Mouse (Mus musculus) neutrophil, adult 5-6 weeks (primary cell): ENCODE results near the gene Zfp9. TPM values are rescaled to one million over a fixed set of nuclear protein-coding genes. Genes with fewer than 3 reads are reported as not detected.
A peak's percentile ranks its signal among the peaks of the same experiment; 100 is the strongest.

ENCODE experiments used
- ATAC-seq: fragments of 151-379, 151-347 bp; 2 replicates; pipeline ENCODE4 v1.8.0; 2017; ENCODE audit warnings: mild to moderate bottlenecking, moderate TSS enrichment; ENCODE audit not compliant: insufficient number of reproducible peaks, poor library complexity, low FRiP score, severe bottlenecking; ENCODE audit errors: extremely low read depth
- total RNA-seq: library from RNA; stranded (forward); fragments of 200-1000 nt; gene quantifications from 2 replicates; pipeline ENCODE4 v1.2.3, GENCODE M21; 2017

The Zfp9 gene
- total RNA-seq: not detected in 2 replicates

DNA sequence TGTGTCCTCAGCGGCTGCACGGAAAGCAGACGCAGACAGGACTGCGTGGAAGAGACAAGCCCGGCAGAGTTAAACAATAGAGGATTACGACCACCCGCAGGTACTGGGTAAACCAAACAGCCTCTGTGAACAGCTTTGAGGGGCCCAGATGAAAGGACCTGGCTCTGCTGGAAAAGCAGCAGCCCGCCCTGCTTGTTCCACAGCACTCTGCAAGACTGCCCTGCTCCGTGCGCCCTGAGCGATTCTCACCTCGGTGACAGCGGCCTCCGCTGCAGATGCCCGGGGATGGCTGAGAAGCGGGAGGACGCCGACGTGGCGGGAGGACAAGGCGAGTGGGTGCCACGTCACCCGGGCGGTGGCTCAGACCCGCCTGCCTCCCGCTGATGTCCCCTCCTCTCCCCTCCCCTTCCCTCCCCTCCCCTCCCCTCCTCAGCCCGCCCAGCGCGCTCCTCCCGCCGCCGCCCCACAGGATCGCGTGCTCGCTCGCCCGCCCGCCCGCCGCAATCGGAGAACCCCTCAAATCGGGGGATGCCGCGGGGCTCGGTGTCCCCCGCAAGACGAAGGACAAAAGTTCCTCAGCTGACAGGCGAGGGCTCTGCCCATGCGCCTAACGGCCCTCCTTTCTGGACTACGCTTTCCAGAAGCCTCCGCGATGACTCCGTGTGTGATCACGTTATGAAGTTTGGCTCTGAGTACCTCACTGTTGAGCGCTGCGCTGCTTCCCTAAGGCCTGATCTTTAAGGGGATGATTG is at the start of gene Zfp9:
Gene Zfp9, minus strand, starts transcription at position 364 of the 752 bp plus-strand sequence.
- no peak for ATAC-seq

DNA sequence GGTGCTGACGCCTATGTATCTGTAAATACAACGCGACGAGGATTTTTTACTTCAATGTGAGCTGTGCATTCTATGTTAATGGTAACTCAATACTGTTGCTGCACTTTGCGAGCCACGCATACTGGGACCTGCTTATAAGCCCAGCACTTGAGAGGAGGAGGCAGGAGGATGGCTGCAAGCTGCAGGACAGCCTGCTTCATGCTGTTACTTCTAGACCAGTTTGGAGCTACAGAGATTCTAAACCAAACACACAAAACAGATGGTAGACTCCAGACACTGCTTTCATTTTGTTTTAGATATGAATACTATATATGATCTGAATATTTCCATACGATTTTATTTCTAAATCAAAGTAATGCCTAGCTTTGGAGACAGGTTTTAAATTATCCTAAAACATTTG is 41.5 kb upstream of the Zfp9 start:
- ATAC-seq: no peak

DNA sequence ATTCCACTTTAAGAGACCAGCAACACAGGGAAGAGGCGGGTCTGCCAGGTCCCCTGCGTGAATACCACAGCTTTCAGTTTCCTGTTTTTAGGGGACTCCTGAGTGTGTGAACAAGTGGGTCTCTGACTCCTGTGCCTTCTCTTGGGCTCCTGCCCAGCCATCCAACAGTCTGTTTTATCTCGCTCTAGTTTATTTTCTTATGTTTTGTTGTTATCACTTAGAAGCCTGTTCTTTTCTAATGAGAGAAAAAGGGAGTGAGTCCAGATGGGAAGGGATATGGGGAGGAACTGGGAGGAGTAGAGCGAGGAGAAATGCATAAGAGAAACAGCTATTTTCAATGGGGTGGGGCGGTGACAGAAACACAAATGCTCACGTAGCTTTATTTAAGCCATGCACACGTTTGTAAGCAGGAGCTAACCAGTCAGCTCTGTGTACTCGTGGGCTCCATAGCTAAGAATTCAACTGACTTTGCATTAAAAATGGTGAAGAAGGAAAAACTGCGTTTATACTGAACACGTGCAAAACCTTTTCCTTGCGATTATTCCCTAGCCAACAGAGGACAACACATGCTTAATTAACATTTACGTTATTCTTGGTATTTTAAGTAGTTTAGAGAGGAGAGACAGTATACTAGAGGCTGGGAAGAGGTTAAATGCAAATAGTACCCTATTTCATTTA is 34.4 kb upstream of the Zfp9 start:
- ATAC-seq: no peak

DNA sequence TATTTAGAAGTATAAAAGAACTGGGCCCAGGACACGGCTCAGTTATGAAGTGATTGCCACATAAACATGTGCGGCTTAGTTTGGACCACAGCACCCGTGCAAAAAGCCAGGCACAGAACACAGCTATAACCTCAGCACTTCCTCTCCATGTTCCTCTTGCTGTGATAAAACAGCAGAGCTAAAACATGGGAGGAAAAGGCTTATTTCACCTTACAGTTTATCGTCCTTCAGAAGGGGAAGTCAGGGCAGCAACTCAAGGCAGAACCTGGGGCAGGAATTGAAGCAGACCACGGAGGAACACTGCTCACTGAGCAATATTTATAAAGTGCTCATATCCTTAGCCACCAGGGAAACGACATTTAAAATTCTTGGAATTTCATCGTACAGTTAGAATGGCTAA is 19.9 kb upstream of the Zfp9 start:
- ATAC-seq: no peak

DNA sequence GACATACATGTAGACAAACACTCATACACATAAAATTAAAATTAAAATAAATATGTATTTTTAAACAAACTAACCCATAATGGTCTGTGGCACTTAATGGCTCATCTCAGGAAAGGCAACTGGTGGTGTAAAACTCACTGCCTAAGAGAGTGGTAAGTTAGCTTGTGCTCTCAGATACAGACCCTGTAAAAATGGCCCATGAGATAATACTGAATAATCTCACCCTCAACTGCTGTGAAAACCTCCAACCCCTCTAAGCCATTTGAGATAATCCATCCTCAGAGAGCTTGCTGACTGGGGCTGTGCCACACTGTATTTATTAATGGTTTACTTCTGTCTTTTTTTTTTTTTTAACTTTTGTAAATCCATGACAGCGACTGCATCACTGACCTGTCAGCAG is 3.0 kb upstream of the Zfp9 start:
- no peak for ATAC-seq

DNA sequence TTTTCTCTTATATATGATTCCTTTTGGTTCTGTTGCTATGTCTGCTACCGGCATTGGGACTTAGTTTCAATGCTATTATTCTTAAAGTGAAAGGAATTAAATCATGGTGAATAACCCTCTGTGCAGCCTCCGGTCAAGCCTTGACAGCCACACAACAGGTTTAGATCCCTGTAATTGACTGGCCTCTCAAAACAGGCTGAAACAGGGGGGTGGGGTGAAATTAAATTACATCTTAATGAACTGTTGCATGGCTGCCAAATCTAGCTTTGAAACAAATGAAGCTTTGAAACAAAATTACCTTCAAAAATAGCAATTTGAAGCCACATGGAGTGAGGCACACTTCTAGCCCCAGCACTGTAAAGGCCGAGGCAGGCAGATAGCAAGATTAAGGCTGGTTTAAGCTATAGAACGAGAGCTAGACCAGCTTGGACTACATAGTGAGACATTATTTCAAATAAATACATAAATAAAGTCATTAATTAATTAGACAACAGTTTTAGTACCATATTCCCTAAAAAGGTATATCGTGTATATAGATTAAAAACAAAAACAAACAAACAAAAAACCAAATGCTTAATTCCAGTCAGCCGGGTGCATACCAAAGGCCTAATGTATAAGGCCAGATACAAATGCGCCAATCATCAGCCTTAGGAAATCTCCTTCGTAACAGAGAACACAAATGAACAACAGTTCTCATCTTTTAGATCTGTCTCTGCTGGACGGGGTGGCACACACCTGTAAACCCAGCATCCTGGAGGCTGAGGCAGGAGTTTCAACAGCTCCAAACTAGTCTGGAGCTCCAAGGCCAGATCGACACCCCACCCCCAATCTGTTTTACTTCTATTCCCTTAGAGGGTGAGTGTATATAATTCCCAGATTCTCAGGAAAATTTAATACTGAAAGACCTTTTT is 990 bp downstream of the Zfp9 start:
- no peak for ATAC-seq

DNA sequence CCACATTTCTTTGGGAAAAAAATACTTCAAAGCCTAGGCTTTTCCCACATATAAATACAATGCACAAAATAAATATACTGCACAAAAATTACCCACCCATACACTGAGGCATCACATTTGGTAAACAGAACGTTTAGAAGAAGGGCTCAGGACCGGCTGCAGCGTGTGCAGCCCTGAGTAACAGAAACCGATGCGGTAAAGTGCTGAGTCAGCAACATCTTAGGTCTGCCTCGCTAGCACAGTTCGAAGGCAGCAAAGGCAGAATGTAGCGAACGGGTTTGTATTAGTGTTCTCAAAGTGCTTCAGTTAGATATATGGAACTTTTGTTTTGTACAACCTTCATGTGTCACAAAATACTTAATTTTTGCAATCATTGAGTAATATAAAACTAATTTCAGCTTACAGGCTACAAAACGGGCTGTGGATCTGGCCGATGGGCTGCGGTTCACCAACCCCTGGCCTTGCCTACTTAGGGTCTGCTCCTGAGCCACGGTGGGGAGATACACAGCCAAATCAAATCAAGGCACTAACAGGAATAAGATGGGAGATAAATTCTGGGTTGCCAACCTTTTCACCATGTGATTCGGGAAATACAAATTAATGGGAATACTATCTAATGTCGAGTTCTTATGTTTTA is 16.9 kb downstream of the Zfp9 start:
- ATAC-seq: no peak

DNA sequence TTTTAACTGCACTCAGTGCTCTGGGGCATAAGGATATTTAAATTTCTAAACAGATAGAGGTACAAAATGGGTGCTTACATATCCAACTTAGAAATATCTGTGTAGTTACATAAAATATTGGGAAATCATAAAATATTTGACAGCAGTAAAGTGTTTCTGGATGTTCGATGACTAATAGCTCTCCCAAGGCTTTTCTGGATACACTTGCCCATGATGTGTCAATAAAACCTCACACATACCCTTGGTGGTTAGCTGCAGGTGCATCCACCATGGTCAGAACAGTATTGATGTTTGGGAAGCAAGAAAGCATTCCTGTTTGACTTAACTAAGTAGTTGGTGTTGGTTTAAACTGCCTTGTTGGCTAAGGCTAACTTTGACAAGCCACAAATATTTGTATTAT is 21.4 kb downstream of the Zfp9 start:
- no peak for ATAC-seq

DNA sequence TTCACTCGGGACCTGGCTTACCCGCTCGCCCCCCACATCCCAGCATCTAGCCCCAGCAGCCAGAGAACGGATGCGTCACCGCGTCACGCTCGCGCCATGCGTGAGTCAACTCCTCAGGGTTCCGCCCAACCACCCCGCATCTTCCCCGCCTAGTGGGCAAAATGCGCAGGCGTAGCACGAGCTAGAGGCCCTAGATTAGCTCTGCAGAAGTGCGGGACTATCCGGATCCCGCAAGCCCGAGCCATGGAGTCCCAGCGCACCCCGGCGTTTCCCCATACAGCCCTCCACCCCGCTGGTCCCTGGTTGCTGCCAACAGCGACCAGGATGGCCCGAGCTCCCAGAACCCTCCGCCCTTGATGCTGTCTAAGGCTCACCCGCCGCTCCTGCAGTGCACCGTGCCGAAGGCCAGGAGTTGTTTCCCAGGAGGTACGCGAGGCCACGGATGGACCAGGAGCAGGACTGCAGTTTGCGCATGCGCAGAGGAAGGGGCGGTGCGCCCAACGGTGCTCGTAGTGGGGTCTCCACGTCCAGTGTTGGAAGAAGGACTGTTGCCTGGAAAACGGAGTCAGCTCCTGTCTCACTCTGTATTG is 24.0 kb downstream of the Zfp9 start, which contains the start of gene Zfp248:
Gene Zfp248, minus strand, starts transcription at position 487 of the 590 bp plus-strand sequence.
- ATAC-seq: peak; percentile 87

DNA sequence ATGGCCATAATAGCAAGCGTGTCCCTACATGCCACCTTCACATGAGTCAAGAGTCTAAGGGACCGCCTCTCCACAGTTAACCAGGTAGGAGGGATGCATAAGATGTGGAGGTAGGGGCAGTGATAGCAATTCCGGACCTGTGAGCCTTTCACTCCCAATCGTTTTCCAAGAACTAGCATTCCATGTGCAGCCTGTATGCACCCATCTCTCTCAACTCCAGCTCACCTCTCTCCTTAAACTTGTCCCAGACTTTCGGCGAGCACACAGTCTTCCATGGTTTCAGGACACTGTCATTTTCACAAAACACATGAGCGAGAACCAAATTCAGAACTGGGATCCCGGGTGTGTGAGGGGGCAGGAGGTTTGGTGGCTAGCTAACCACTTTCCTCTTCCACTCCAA is 24.7 kb downstream of the Zfp9 start:
- ATAC-seq: no peak

DNA sequence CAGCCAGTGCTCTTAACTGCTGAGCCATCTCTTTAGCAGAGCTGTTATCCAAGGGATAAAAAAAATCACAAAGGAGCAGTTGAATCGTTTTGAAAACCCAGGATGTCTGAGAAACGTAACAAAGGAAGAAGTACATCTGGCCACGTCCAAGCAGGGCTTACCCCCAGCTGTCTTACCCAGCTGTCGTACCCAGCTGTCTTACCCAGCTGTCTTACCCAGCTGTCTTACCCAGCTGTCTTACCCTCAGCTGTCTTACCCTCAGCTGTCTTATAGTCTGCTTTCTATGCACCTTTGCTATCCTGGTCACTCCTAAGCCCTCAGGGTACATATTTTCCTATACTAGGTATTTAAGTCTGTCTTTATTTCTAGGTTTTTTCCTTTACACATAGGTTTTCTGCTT is 47.6 kb downstream of the Zfp9 start:
- no peak for ATAC-seq

DNA sequence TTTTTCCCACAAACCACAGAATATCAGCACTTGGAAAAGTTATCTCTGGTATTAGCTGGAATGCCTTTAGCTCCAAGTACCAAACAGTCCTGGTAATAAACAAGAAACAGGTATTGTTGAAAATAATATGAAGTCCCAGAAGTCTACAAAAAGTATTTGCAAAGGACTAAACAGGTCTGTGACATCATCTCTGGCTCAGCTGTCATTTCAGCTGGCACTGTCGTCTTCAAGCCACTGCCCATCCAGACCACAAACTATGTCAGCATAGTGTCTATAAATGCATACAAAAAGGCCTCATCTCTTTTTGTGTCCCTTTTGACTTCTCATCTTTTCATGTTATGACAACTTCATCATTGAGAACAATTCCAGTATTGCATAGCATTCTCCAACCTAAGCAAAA is 52.5 kb downstream of the Zfp9 start:
- ATAC-seq: no peak

DNA sequence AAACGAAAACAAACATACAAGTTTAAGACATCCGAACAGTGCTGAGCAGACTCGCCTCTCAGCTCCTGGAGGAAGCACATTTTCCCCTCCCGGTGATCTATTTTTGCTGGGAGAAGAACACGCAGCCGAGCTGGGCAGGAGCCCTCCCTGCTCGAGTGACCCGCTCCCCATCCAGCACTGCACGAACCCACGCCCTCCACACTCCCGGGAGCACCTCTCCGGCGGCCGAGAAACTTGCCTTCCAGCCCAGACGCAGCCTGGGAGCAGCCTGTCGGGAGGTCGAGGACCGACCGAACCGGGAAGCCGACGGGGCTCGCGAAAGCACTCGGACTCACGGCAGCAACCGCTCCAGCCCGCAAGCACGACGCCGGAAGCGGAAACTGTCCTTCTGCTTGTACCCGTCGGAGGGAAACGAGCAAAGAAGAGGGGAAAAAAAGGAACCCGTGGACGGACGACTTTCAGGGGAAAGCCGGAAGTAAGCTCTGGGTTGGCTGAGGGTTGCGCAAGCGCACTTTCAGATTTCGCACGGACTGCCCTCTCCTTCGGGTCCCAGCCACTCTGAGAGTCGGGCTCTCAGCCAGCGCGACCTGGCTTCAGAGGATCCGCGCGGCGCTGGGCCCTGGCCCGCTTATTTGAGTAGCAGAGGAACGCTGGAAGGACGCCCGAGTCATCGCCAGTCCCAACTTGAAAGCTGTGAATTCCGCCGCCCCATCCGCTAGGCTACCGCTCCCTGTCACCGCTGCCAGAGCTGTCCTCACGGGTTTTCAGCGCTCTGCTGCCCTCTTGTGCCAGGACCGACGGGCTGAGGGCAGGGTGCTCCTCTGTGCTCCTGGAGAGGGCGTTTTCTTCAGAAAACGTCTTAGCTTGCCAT is 59.8 kb downstream of the Zfp9 start, which contains the start of gene Bms1:
Gene Bms1, minus strand, starts transcription at position 425 of the 871 bp plus-strand sequence.
- ATAC-seq: peak; percentile 93

Other genes with a start within 250 kb of the Zfp9 start
- 67.5 and 69.5 TPM in 2 replicates for gene Bms1, start 59.8 kb downstream of the Zfp9 start, total RNA-seq
- 0.25 and 2.9 TPM in 2 replicates for gene Zfp248, start 23.8 kb downstream of the Zfp9 start, total RNA-seq
- 11.2 and 11.9 TPM in 2 replicates for gene Ankrd26, start 82.9 kb upstream of the Zfp9 start, total RNA-seq